ENCODE assay signal across 8 mouse cellular contexts in the genomic region with DNA sequence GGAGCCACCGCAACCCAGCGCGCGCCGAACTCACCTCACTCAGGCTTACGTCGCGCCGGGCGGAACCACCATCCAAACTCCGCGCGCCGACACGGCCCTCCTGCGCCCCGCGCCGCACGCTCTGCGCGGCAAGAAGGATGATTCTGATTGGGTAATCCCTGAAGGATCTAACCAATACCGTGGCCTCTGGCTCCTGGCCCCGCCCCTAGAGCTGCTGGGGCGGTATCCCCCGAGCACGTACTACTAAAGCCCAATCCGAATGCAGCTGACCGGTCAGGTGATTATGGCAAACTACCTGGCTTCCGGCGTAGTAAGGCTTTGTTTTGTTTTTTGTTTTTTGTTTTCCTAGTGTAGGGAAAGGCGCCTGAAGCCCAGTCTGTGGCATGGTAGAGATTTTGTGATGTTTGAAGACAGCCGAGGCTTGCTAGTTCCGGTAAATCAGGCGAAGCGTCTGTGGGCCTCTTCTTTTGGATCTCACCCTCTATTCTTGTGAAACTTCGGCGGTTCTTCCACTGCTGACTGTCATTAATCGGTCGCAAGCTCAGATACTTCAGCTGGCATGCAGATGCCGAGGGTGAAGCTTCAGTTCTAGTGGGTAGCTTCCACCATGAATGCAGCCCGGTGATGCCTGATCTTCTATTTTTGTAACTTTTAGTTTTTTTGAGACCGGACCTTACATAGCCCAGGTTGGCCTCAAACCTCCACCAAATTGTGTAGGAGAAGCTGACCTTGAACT. TPM values are rescaled to one million over a fixed set of nuclear protein-coding genes. Genes with fewer than 3 reads are reported as not detected.
DNase-seq lines count a peak whose midpoint lies in the region; ATAC-seq and TF ChIP-seq lines count a peak whose summit lies in the region.

A gene (minus strand): TSS at position 111 of the 736 bp plus-strand sequence.

- CTCF ChIA-PET in Patski (lab: Charles Lee), result interaction anchor here (1.1 to 2.4 kb wide), 4 partner anchors 15 to 149 kb away, joined by 3 to 5 read pairs (median 4); no protein-coding TSS in a partner anchor

- in situ Hi-C loops in Patski (cut with MboI; ENCODE audit: low pct_unique_long_range_greater_than_20kb), result no loop called here

- H3K27ac ChIP-seq in hindbrain, embryonic 13.5 days, result peak within 1 kb of the TSS; percentile 90

- no peak for TF ChIP-seq CTCF in Patski (IDR thresholded peaks at IDR 0.05)

- peak; percentile 98 for ATAC-seq in Patski
- peak; percentile 100 for ATAC-seq in hindbrain, embryonic 13.5 days (ENCODE audit: low FRiP score)

- WGBS in hindbrain, embryonic 13.5 days, result under 1% methylated on average over 43 of the region's 43 CpGs

- H3K4me3 ChIP-seq in hindbrain, embryonic 13.5 days, result peak within 1 kb of the TSS; percentile 57

- no peaks in the 10 kb centered on the region for H3K9me3 ChIP-seq in hindbrain, embryonic 13.5 days

- peaks cover 13% of the 10 kb centered on the region for H3K4me1 ChIP-seq in hindbrain, embryonic 13.5 days (replicated peaks)

- peak within 1 kb of the TSS; percentile 98 for H3K4me2 ChIP-seq in hindbrain, embryonic 13.5 days

- H3K27me3 ChIP-seq in Patski, result no peaks in the 10 kb centered on the region
- 0 out of 2 replicates have a peak, but pooled peaks cover 9% of the 10 kb centered on the region for H3K27me3 ChIP-seq in hindbrain, embryonic 13.5 days

- POLR2A ChIA-PET in Patski (lab: Charles Lee), result interaction anchor here (0.7 kb wide), 1 partner anchor 10 kb away, joined by 6 read pairs; no protein-coding TSS in a partner anchor

- H3K9ac ChIP-seq in hindbrain, embryonic 13.5 days, result peak within 1 kb of the TSS; percentile 77

- peak; percentile 76 for DNase-seq in Patski (ENCODE audit: low read depth, low spot score)
- peak; percentile 97 to 98 for DNase-seq in cerebellum, postnatal 14 days
- peak; percentile 94 to 97 for DNase-seq in frontal cortex, postnatal 14 days (ENCODE audit: low spot score in 2 of 2)
- DNase-seq in layer of hippocampus, postnatal 25 days (ENCODE audit: extremely low spot score in 1 of 2, low spot score in 1 of 2), result peak; percentile 83 to 84
- DNase-seq in lung, postnatal 25 days (ENCODE audit: low spot score), result peak; percentile 98
- DNase-seq in retina, embryonic 14.5 days (ENCODE audit: low spot score), result peak; percentile 98
- DNase-seq in thymus, postnatal 4 days, result peak; percentile 97

- H3K36me3 ChIP-seq in hindbrain, embryonic 13.5 days, result no peaks in the 10 kb centered on the region

RNA-seq across cellular contexts. Expression of the gene that starts here (rescaled TPM):
- polyA plus RNA-seq in Patski (2021), result 6.0 TPM
- 11.3 and 13.5 TPM in 2 replicates for polyA plus RNA-seq in hindbrain, embryonic 13.5 days (2015; fragmentation: Nextera tagmentation; extraction: Ambion mirVana)
- total RNA-seq in layer of hippocampus, postnatal 25 days (2021), result 1 to 10 TPM; 3.8 to 5.0 TPM

Comparison
In these comparisons a context has a peak if more than half of its experiments do, and no peak if none do; other contexts are left out.
1. Peak in every context shown above with its lines: DNase-seq, ATAC-seq, H3K4me3 ChIP-seq and H3K27ac ChIP-seq.